Mouse (Mus musculus) lung, postnatal 0 days (tissue): Measurements from ENCODE around the gene Stk10.

ENCODE experiments used
- CTCF ChIP-seq: IDR thresholded peaks from 2 replicates; pipeline ENCODE4 v1.5.1; 2016; ENCODE audit warnings: antibody characterized with exemption, mild to moderate bottlenecking
- EP300 ChIP-seq: IDR thresholded peaks from 2 replicates; pipeline ENCODE4 v1.6.1; 2016; ENCODE audit warnings: antibody characterized with exemption, mild to moderate bottlenecking, control low read depth

GRCm38 (mm10) chr11:32581031-32581430, 47.9 kb downstream of the Stk10 start:
- TF ChIP-seq CTCF: no peak
- no peak for TF ChIP-seq EP300
